Mouse (Mus musculus): ENCODE results near the gene Ppp2r1b. TPM values are rescaled to one million over a fixed set of nuclear protein-coding genes. Genes with fewer than 3 reads are reported as not detected.

The Ppp2r1b gene
- total RNA-seq, 2 experiments from 2014 or later, result 21.6 to 28.5 TPM

DNA sequence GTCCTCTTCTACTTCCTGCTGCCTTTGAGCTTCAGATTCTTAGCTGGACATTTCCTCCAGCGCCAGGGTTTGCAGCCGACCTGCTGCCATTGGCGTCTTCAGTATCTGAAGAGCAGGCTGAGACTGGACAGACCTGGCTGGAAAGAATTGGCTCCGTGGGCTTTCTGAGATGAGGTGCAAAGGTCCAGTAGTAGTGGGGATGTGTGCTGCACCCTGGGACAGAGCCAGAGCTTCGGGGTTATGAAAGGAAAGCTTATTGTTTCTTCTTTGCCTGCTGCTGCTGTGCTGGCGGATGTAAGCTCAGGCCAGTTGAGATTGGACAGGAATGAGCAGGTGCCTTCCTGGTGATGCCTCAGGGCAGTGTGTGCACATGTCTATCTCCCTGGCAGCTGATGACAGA is 28.9 kb downstream of the Ppp2r1b start:
- H3K27ac ChIP-seq, result no peak overlapping the region
- intact Hi-C loops (cut with DNase I), result no loop called here
- TF ChIP-seq CTCF (IDR thresholded peaks at IDR 0.05), result no peak

DNA sequence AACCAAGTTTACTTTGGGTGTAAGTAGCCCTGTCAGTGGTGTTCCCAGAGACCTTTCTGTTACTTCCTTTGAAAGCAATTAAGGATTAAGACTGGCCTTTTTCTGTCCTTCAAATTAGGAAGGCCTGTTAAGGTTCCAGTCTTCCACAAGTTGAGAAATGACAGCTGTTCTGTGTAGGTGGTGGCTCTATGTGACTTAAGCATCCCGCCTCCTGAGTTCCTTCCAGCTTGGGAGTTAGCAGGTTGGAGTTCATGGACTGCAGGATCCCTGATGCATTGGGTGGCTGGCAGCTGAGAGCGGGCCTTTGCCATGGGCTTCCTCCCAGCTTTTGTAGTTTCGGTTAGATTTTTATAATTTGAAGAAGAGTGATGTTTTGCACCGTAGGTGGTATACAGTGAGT is 30.4 kb downstream of the Ppp2r1b start:
- DNase-seq (ENCODE audit: extremely low spot score in 1 of 2, low spot score in 2 of 2), result no peak
- Histone ChIP-seq H3K4me3 (no peak overlapping the region), H3K27ac (no peak overlapping the region)
- intact Hi-C loops (cut with DNase I), result no loop called here
- TF ChIP-seq CTCF (IDR thresholded peaks at IDR 0.05), result no peak

More for the DNA sequence above, 28.9 kb downstream of the Ppp2r1b start:
- DNase-seq (ENCODE audit: extremely low spot score in 1 of 2, low spot score in 2 of 2), result no peak
- no peak overlapping the region for H3K4me3 ChIP-seq

- intact Hi-C loops (cut with DNase I), result no loop called here
- no peak overlapping the region for H3K27ac ChIP-seq
- no peak for TF ChIP-seq CTCF (IDR thresholded peaks at IDR 0.05)
These were observed 31.2 kb downstream of the Ppp2r1b start for GRCm38 (mm10) chr9:50876287-50876686.

GRCm38 (mm10) chr9:50877431-50877830 is 32.3 kb downstream of the Ppp2r1b start:
- DNase-seq (ENCODE audit: extremely low spot score in 1 of 2, low spot score in 2 of 2), result no peak
- Histone ChIP-seq H3K27ac (no peak overlapping the region), H3K4me3 (no peak overlapping the region)
- no peak for TF ChIP-seq CTCF (IDR thresholded peaks at IDR 0.05)
- intact Hi-C loops (cut with DNase I), result no loop called here

More at GRCm38 (mm10) chr9:50876287-50876686, 31.2 kb downstream of the Ppp2r1b start:
- no peak for DNase-seq (ENCODE audit: extremely low spot score in 1 of 2, low spot score in 2 of 2)
- H3K4me3 ChIP-seq, result no peak overlapping the region

DNA sequence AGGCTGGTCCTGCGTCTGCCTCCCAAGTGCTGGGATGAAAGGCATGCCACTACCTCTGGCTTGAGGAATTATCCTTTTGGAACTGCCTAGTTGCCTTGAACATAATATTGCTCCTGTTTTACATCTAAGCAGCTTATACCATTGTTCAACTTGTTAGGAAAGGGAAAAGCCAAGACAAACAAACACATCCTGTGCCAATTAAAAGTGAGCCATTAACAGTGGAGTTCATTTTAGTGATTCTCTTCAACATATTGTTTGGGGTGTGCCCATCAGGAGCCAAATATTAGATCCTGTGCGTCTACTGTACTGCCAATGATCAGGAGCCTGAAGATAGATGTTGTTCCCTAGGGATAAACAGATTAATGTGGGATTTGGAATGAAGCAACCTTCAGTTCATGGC is 37.1 kb downstream of the Ppp2r1b start:
- TF ChIP-seq CTCF (IDR thresholded peaks at IDR 0.05), result no peak
- no peak for DNase-seq (ENCODE audit: extremely low spot score in 1 of 2, low spot score in 2 of 2)
- no peak overlapping the region for H3K4me3 ChIP-seq
- H3K27ac ChIP-seq, result no peak overlapping the region
- intact Hi-C loops (cut with DNase I), result no loop called here

- intact Hi-C loops (cut with DNase I), result no loop called here
- peak in 1 of 2 experiments; percentile 34 for DNase-seq (ENCODE audit: extremely low spot score in 1 of 2, low spot score in 2 of 2)
- Histone ChIP-seq H3K27ac (peak overlapping the region; percentile 84), H3K4me3 (no peak overlapping the region)
- no peak for TF ChIP-seq CTCF (IDR thresholded peaks at IDR 0.05)
These were observed 39.0 kb downstream of the Ppp2r1b start for GRCm38 (mm10) chr9:50884093-50884492.

- H3K27ac ChIP-seq, result peak overlapping the region; percentile 84
- no peak overlapping the region for H3K4me3 ChIP-seq
- no peak for DNase-seq (ENCODE audit: extremely low spot score in 1 of 2, low spot score in 2 of 2)
- TF ChIP-seq CTCF (IDR thresholded peaks at IDR 0.05), result no peak
- intact Hi-C loops (cut with DNase I), result no loop called here
These were observed 39.9 kb downstream of the Ppp2r1b start for GRCm38 (mm10) chr9:50884741-50885599.

DNA sequence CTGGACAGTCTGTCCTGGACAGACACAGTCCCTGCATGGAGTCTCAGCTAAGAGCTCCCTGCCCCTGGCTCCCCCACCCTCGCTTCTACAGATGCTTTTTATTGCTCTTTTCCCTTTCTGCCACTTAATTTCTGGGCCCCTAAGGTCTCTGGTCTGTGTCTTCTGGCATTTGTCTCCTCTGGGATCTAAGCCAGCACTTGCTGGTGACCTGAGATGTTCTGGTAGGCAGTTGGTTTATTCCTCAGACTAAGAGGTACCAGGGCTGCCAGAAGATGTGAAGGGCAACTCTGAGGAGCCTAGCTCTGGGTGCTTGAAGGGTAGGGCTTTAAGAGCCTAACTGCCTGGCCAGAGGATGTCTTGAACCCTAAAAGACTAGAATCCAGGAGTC is 40.5 kb downstream of the Ppp2r1b start:
- Histone ChIP-seq H3K27ac (peak overlapping the region; percentile 84), H3K4me3 (no peak overlapping the region)
- intact Hi-C loops (cut with DNase I), result no loop called here
- DNase-seq (ENCODE audit: extremely low spot score in 1 of 2, low spot score in 2 of 2), result no peak
- no peak for TF ChIP-seq CTCF (IDR thresholded peaks at IDR 0.05)

DNA sequence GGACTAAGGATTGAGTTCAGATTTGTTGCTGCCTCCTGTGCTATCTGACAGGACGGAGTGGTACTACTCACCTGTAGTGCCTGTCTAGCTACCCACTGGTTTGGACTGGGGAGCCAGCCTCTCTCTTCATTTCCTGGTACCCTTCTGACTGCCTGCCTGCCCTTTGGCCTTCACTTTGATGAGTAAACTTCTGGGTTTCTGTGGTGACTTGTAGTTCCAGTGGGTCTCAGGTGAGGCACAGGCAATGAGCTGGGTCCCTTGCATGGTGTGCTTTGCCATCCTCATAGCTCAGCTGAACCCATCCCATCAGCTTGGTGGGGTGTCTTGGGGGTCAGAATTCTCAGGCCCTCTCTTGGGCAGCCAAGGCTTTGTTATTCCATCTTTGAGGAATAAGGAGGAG is 41.8 kb downstream of the Ppp2r1b start:
- DNase-seq (ENCODE audit: extremely low spot score in 1 of 2, low spot score in 2 of 2), result no peak
- TF ChIP-seq CTCF (IDR thresholded peaks at IDR 0.05), result no peak
- Histone ChIP-seq H3K27ac (peak overlapping the region; percentile 19), H3K4me3 (no peak overlapping the region)
- intact Hi-C loops (cut with DNase I), result no loop called here

- no peak for DNase-seq (ENCODE audit: extremely low spot score in 1 of 2, low spot score in 2 of 2)
- no peak overlapping the region for H3K4me3 ChIP-seq
- H3K27ac ChIP-seq, result peak overlapping the region; percentile 26; the same call in 1 of the 2 replicates
- intact Hi-C loops (cut with DNase I), result no loop called here
- TF ChIP-seq CTCF (IDR thresholded peaks at IDR 0.05), result no peak
These were observed 42.2 kb downstream of the Ppp2r1b start for GRCm38 (mm10) chr9:50887351-50887750.

DNA sequence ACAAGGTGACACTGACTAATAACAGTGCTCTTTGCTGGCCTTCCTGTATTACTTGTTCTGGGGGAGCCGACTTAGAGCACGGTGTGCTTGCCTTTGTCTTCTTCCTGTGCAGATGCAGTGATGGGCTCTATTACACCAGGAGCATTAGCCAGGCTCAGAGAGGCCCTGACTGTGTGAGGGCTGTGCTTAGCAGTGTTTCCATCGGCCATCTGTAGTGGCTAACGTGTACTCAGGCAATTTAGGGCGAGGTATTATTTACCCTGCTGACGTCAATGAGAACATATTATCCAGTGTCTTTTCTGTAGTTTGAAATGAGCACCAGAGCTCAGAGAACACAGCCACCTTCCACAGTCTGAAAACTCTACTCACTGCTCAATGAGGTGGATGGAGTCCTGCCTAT is 44.1 kb downstream of the Ppp2r1b start:
- no peak overlapping the region for H3K4me3 ChIP-seq
- intact Hi-C loops (cut with DNase I), result no loop called here
- no peak for DNase-seq (ENCODE audit: extremely low spot score in 1 of 2, low spot score in 2 of 2)
- TF ChIP-seq CTCF (IDR thresholded peaks at IDR 0.05), result no peak
- H3K27ac ChIP-seq, result no peak overlapping the region

DNA sequence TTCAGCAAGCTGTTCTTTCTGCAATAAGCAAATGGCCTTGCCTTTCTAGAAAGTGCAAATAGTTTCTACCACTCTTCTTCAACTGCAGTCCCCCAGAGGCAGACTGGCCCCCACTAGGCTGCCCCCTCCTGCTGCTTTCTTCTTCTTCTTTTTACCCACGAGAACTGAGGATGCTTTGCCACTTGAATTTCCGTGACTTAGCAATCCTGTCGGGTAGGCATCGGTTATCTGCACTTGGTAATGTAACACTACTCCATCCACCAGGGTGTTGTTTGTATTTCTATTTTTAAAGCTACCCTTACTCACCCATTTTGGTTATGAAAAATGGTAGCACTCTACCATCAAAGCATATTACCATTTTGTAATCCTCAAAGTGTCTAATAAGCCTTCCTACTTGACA is 44.9 kb downstream of the Ppp2r1b start:
- no peak for DNase-seq (ENCODE audit: extremely low spot score in 1 of 2, low spot score in 2 of 2)
- intact Hi-C loops (cut with DNase I), result no loop called here
- Histone ChIP-seq H3K4me3 (no peak overlapping the region), H3K27ac (no peak overlapping the region)
- TF ChIP-seq CTCF (IDR thresholded peaks at IDR 0.05), result no peak

Data from left cerebral cortex, adult 2 months (tissue).